Mouse (Mus musculus) frontal cortex, adult 2 months (tissue): ENCODE measurements around the gene Rad54l2. TPM values are rescaled to one million over a fixed set of nuclear protein-coding genes. Genes with fewer than 3 reads are reported as not detected.

ENCODE experiments used
- polyA plus RNA-seq: library from polyadenylated mRNA; depleted of rRNA; stranded (reverse); fragments of >200 nt; gene quantifications from 2 replicates; pipeline ENCODE4 v1.2.3, GENCODE M21; 2012; rRNA removed

The Rad54l2 gene
- polyA plus RNA-seq, 1 experiment, result 9.4 TPM

Other genes starting within 250 kb of the Rad54l2 start
- not detected in 2 replicates for gene Iqcf3, start 227.6 kb downstream of the Rad54l2 start, polyA plus RNA-seq
- not detected in 2 replicates for gene Iqcf4, start 218.2 kb downstream of the Rad54l2 start, polyA plus RNA-seq
- gene Iqcf6, start 162.6 kb downstream of the Rad54l2 start, polyA plus RNA-seq, result not detected in 2 replicates
- gene Grm2, start 133.1 kb downstream of the Rad54l2 start, polyA plus RNA-seq, result 73.5 and 78.2 TPM in 2 replicates
- 96.7 and 104 TPM in 2 replicates for gene Tex264, start 103.3 kb downstream of the Rad54l2 start, polyA plus RNA-seq
- gene Dcaf1, start 32.7 kb upstream of the Rad54l2 start, polyA plus RNA-seq, result 22.3 and 23.5 TPM in 2 replicates
- gene Rbm15b, start 98.2 kb upstream of the Rad54l2 start, polyA plus RNA-seq, result 16.7 and 17.8 TPM in 2 replicates
- gene Manf, start 102.8 kb upstream of the Rad54l2 start, polyA plus RNA-seq, result 69.3 and 75.8 TPM in 2 replicates